Mouse (Mus musculus) frontal cortex, postnatal 14 days (tissue): ENCODE measurements at regions not wholly inside any gene's neighbourhood (a gene's known extent, or its start where the extent isn't known, plus 50 kb on each side); places are given as distances from the start of the nearest gene placed in this dataset.

Source experiments
- DNase-seq, 2 experiments: peaks; one replicate each; pipeline ENCODE4 v3.0.0; 2022; ENCODE audit warnings: low spot score in 2 of 2

DNA sequence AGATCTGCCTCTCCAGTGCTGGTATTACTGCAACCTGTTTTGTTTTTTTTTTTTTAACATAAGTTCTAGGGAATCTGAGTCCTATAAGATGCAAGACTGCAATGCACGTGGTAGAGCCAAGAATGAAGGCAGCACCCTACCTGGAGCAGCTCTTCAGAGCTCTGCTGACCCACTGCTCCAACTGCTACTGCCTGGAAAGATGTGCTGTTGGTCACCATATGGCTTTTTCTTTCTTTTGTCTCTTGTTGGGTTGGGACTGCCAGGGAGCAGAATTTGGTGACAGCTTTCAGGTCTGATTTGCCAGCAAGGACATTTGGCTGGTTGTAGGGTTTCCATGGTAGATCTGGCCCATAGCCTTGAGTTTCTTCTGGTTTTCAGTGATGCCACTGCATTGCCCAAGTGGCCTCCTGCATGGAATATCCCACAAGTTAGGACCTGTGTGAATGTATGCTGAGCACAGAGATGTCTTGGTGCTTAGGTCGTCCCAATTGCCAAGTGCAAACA, 123.9 kb upstream of the Irf2bp2 start:
- no peak for DNase-seq

DNA sequence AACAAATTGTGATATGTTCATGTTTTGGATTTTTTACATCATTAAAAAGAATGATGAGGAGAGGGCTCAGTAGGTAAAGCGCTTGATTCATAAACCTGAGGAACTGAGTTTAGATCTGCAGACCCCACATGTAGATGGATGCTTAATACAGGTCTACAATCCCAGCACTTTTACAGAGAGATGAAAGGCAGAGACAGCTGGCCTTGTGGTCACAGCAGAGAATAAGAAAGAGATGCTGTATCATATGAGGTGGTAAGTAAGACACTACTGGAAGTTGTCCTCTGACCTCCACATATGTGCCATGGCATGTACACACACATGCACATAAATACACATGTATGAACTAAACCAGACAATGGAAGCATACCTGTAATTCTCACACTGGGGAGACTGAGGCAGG, 121.9 kb upstream of the Irf2bp2 start:
- no peak for DNase-seq

DNA sequence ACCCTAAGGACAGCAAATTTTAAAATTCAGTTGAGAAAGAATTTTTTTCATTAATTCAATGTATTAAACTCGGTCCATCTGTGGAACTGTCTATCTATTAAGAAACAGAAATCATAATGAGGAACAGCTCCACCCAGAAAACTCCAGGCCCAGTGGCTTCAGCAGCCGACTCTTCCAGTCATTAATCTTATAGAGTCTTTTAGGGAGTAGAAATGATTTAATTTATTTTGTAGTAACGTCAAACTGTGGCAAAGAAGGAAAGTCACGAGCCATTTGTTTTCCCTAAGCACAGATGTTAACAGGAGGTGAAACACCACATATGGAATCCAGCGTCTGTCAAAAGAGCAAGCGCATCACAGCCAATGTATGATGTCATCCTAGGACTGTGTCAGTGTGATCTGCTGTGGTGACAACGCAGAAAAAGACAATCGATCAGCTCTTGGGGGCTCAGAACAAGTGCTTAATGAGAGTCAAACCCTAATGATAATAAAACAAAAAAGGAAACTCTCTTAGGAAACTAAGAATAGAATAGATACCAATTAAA, 119.9 kb upstream of the Irf2bp2 start:
- no peak for DNase-seq

- DNase-seq: no peak
These were observed 119.4 kb upstream of the Irf2bp2 start for GRCm38 (mm10) chr8:126713181-126713580.

- DNase-seq: no peak
These were observed 119.0 kb upstream of the Irf2bp2 start for GRCm38 (mm10) chr8:126712749-126713148.

DNA sequence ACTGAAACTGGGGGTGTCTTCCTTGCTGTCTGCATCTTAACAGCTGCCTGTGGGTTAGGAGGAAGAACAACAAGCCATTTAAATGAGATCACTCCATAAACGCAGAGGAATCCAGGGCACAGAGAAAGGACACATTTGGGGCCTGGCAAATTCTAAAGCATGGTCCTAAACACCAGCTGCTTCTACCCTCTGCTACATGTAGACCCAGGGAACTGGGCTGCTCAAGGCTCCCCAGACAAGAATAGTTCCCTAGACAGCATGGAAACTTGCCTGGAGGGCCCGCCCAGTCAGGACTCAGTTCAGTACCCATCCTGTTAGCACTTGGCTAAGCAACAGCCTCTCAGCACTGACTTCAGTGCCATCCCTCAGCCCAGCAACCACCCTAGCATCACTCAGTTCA, 115.2 kb upstream of the Irf2bp2 start:
- DNase-seq: no peak

DNA sequence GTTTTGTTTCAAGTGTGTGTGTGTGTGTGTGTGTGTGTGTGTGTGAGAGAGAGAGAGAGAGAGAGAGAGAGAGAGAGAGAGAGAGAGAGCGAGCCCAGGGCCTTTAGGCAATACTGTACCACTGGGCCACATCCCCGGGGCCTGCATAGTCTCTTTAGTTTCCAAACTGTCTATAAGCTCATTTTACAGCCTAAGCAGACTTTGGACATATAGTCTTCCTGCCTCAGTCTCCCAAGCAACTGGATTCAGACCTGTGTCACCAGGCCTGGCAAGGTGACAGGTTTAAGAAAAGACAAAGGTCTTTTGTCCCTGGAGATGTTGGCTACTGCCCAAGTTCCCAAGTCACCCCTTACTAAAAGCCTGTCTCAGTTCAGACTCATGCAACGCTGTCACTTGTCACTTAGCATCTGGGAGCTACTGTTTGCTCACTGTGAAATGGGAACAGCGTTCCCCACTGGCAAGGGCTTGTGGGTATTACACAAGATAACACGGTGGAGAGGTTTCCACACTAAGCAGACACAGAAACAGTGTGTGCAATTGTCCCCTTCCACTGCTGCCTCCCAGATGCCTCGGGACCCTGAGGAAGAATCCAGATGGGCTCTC, 113.6 kb upstream of the Irf2bp2 start:
- no peak for DNase-seq

DNA sequence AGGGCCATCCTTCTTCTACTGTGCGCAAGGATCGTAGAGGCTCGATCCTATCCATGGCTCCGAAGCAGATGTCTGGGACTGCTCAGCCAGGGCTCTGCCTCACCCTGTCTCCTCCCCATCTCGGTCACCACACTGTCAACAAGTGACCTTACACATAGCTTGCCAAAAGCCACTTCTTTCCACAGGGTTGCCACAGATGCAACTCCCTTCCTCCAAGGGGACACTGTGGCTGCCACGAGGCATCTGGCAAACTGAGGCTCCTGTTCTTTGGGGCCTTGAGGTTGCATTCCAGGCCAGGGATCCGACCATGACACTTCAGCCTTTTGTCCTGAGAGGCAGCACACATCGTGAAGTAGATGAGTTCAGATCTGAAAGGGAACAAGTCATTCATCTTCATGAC, 112.5 kb upstream of the Irf2bp2 start:
- DNase-seq: no peak

GRCm38 (mm10) chr8:126705391-126705790, 111.6 kb upstream of the Irf2bp2 start:
- DNase-seq: no peak

GRCm38 (mm10) chr8:126704706-126705105, 110.9 kb upstream of the Irf2bp2 start:
- no peak for DNase-seq

DNA sequence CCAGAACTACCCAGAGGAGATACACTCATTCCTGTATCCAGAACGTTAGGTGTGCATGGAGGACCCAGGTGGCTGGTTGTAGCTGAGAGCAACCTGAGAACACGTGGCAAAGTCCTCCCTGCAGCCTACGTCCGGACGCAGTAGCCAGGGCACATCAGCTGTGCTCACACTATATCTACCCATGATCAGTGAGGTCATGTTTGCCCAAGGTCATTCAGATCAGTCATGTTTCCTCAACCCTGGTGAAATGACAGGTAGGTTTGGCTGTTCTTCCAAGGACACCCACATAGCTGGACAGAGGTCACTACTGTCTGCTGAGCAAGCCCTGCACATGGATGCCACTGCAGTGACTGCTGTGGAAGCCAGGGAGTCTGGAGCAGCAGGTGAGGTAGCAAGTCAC, 109.8 kb upstream of the Irf2bp2 start:
- DNase-seq: no peak

DNA sequence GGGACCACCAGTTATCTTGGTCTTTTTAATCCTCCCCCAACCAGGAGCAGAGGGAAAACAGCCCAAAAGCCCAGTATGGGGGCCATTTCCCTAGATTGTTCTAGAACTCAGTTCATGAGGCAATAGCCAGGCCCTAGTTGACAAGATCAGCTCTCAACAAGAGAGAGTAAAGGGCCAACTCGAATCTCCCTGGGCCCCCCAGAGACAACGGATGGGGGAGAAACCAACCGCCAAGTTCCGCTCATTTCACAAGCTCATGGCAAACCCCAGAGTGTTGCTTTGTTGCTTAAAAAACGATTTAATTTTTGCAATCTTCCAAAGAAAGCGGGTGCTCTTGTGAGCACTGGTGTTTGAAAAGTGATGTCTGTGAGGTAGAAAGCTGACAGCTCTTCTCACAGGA, 108.5 kb upstream of the Irf2bp2 start:
- DNase-seq: no peak

DNA sequence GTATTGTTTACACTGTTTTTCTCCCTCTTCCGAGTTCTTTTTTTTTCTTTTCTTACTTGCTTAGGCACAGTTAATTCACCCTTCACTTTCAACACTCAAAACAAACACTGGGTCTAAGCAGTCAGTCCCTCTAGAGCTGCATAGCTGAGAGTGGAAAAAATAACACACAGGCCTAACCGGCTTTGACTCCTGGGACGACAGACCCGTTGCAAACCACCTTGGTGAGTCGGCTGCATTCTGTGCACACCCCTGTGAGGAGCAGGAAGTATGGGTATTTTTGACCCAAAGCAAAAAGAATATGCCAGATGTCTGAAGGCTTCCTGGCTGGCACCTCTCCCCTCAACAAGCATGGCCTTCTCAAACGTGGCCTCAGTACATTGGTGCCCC, 105.6 kb upstream of the Irf2bp2 start:
- no peak for DNase-seq

DNA sequence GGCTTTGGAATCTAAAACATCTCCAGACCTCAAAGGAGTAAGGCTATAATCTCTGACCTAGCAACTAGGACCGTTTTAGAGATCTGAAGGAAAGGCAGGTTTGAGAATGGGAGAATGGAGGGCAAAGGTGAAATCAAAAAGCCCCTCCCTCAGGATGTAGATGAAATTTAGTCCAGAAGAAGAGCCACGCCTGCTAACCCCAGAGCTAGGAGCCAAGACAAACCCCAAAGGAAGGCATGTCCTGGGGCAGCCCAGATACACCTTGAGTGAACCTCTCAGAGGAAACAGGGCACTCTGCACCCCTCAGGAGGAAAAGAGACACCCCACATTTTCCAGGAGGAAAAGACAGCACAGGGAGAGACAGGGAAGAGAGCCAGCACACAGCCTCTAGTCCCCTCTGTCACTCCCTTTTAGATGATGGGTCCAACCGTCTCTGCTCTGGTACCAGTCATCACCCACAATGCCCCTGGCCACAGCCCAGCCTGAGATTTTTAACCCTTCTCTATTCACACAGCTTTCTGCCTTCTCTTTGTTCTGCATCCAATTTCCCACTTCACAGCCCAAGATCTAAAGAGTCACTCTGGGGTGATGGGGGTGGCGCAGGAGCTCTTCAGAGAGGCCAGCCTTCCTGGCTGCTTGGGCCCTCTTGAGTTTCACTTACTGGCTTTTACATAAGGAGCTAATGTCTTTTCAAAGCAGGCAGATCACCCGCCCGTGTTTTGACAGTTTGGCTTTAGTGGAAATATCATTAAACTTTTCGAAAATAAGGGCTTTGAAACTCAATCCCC, 105.0 kb upstream of the Irf2bp2 start:
- DNase-seq: no peak

- no peak for DNase-seq
These were observed 102.7 kb upstream of the Irf2bp2 start for GRCm38 (mm10) chr8:126696346-126697010.

GRCm38 (mm10) chr8:126694370-126694769, 100.6 kb upstream of the Irf2bp2 start:
- DNase-seq: peak; percentile 37 to 54

DNA sequence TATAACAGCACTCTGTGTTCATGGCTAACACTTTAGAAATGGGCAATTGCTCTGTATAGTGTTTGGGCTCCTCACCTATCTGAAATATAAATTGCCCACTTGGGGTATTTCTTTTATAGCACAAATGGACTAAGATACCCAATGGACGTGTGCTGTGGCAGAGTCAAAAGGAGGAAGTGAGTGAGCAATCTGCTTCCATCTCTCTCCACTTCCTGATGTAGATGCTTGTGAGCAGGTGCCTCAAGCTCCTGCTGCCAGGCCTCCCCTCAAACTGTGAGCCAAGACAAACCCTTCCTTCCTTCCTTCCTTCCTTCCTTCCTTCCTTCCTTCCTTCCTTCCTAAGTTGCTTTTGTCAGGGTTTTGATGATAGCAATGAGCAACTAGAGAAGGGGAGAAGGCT, 99.9 kb upstream of the Irf2bp2 start:
- no peak for DNase-seq

- no peak for DNase-seq
These were observed 98.9 kb upstream of the Irf2bp2 start for GRCm38 (mm10) chr8:126692711-126693110.

- no peak for DNase-seq
These were observed 98.5 kb upstream of the Irf2bp2 start for GRCm38 (mm10) chr8:126692263-126692662.

GRCm38 (mm10) chr8:126688450-126688849, 94.7 kb upstream of the Irf2bp2 start:
- DNase-seq: no peak

- DNase-seq: no peak
These were observed 94.2 kb upstream of the Irf2bp2 start for GRCm38 (mm10) chr8:126688014-126688413.

GRCm38 (mm10) chr8:126686827-126687226, 93.0 kb upstream of the Irf2bp2 start:
- no peak for DNase-seq

DNA sequence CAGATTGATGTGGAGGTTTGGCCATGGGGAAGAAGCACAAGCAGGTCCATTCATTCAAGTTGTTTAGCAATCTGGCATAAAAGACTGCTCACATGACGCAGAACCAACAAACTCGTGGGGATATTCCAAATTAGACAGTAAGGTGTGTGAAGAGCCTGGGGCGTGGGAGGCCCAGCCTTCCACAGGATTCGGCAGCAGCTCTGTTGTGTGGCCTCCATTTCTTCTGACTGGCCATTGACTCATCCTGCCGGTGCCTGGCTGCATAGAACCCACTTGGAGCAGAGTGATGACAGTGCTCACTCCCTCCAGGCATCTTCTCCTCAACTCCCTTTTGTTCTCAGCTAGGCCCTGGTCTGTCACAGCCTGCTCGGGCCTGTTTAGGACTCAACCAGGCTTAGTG, 91.6 kb upstream of the Irf2bp2 start:
- DNase-seq: no peak
